Comparison of ENCODE assay signal across 24 mouse cellular contexts in the genomic region with DNA sequence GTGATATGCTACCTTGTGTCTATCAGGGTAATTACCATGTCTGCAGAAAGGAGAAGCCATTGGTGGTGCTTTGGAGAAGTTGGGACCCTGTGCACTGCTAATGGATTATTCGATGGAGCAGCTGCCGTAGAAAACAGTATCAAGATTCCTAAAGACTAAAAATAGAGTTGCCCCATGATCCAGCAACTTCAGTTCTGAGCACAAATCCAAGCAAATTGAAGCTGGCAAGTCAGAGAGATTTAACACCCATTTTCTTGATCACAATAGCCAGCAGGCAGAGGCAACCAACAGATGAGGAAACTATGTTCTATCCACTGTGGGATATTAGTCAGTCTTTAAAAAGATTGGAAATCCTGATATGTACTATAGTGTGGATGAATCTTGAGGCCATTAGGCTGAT. TPM values are rescaled to one million over a fixed set of nuclear protein-coding genes. Genes with fewer than 3 reads are reported as not detected.
DNase-seq lines count a peak whose midpoint lies in the region; TF ChIP-seq lines count a peak whose summit lies in the region.
"Had no signal": no experiment of that assay in that cellular context is flagged by ENCODE, and none has a peak within 500 bp of the region (broad histone marks: within the 10 kb centered on the region; RNA-seq: fewer than 3 reads in every experiment).

No protein-coding gene starts in this region.

- H3K4me3 ChIP-seq in lung, adult 2 months (replicated peaks; ENCODE audit: extremely low read depth, low read depth, low read length) = no peak overlapping the region
- H3K4me3 ChIP-seq in bone marrow macrophage, adult 2 months (ENCODE audit: insufficient read depth, low read length) = no peak overlapping the region
- H3K4me3 ChIP-seq in cerebellum, adult 2 months (replicated peaks; ENCODE audit: insufficient read depth, low read depth, low read length) = no peak overlapping the region
- H3K4me3 ChIP-seq: forebrain, embryonic 13.5 days; heart, embryonic 13.5 days; hindbrain, embryonic 13.5 days; left cerebral cortex, adult 2 months; liver, embryonic 12.5 days; midbrain, embryonic 10.5 days; midbrain, embryonic 15.5 days; neural tube, embryonic 15.5 days had no signal

- no peaks in the 10 kb centered on the region for H3K27me3 ChIP-seq in cerebellum, adult 2 months (ENCODE audit: control insufficient read depth, insufficient read depth, low read length)
- H3K27me3 ChIP-seq: forebrain, embryonic 13.5 days; heart, embryonic 13.5 days; hindbrain, embryonic 13.5 days; liver, embryonic 12.5 days; midbrain, embryonic 15.5 days; neural tube, embryonic 15.5 days had no signal

- DNase-seq in heart, postnatal 10 days = peak; percentile 28 to 53
- DNase-seq in heart, postnatal 14 days = no peak
- peak; percentile 29 for DNase-seq in lung, postnatal 14 days
- DNase-seq in lung, adult 2 months = no peak
- peak; percentile 44 for DNase-seq in MN1 (ENCODE audit: low spot score)
- DNase-seq in cerebellum, adult 2 months = no peak
- DNase-seq: adrenal gland, adult 2 months; adrenal gland, postnatal 36 days; cerebellum, adult 9-10 months; cerebellum, postnatal 36 days; kidney, postnatal 14 days; liver, postnatal 0 days; retina, postnatal 1 day; right cerebral cortex, postnatal 14 days; thymus, postnatal 4 days had no signal

- TF ChIP-seq POLR2A in lung, adult 2 months (IDR thresholded peaks at IDR 0.05; ENCODE audit: borderline replicate concordance, extremely low read depth, low read depth, low read length) = no peak
- TF ChIP-seq POLR2A in bone marrow macrophage, adult 2 months (IDR thresholded peaks at IDR 0.05; ENCODE audit: borderline replicate concordance, low read depth, low read length) = no peak
- TF ChIP-seq POLR2A in cerebellum, adult 2 months (IDR thresholded peaks at IDR 0.05; ENCODE audit: borderline replicate concordance, insufficient read depth, low read length) = no peak

- peaks cover 3% of the 10 kb centered on the region for H3K4me1 ChIP-seq in lung, adult 2 months (ENCODE audit: control insufficient read depth, insufficient read depth, low read length)
- peaks cover 49% of the 10 kb centered on the region for H3K4me1 ChIP-seq in bone marrow macrophage, adult 2 months (ENCODE audit: control insufficient read depth, insufficient read depth, low read length)
- peaks cover 3% of the 10 kb centered on the region; the same call in 1 of the 2 replicates for H3K4me1 ChIP-seq in cerebellum, adult 2 months (ENCODE audit: control insufficient read depth, insufficient read depth, low read length)
- H3K4me1 ChIP-seq: forebrain, embryonic 13.5 days; hindbrain, embryonic 13.5 days; liver, embryonic 12.5 days; midbrain, embryonic 10.5 days; midbrain, embryonic 15.5 days; neural tube, embryonic 15.5 days had no signal

- H3K27ac ChIP-seq in bone marrow macrophage, adult 2 months (ENCODE audit: insufficient read depth, low read depth, low read length) = peak overlapping the region; percentile 99
- no peak overlapping the region for H3K27ac ChIP-seq in cerebellum, adult 2 months (ENCODE audit: insufficient read depth, low read length)
- H3K27ac ChIP-seq: forebrain, embryonic 13.5 days; heart, embryonic 13.5 days; hindbrain, embryonic 13.5 days; left cerebral cortex, adult 2 months; liver, embryonic 12.5 days; midbrain, embryonic 10.5 days; midbrain, embryonic 15.5 days; neural tube, embryonic 15.5 days had no signal

- TF ChIP-seq CTCF in lung, adult 2 months (IDR thresholded peaks at IDR 0.05; ENCODE audit: insufficient read depth, low read length) = no peak
- TF ChIP-seq CTCF in bone marrow macrophage, adult 2 months (IDR thresholded peaks at IDR 0.05; ENCODE audit: low read depth, low read length) = no peak
- no peak for TF ChIP-seq CTCF in cerebellum, adult 2 months (IDR thresholded peaks at IDR 0.05; ENCODE audit: borderline replicate concordance, insufficient read depth, low read depth, low read length)

- intact Hi-C loops in heart, postnatal 10 days (cut with DNase I) = no loop called here
- intact Hi-C loops in heart, postnatal 14 days (cut with DNase I) = loop anchor here (10.0 kb wide), 1 partner anchor 151 kb away; no protein-coding TSS in a partner anchor

- WGBS in lung, adult 2 months = 68% methylated on average over 2 of the region's 2 CpGs
- 96% methylated on average over 2 of the region's 2 CpGs for WGBS in cerebellum, adult 2 months

RNA-seq across cellular contexts. Expression of gene Mitf, which starts 47.4 kb away (rescaled TPM):
- total RNA-seq in heart, postnatal 10 days (2021) = 10 to 100 TPM; 54.0 to 58.1 TPM
- 10 to 100 TPM; 55.8 to 60.7 TPM for total RNA-seq in heart, postnatal 14 days (2021)
- polyA plus RNA-seq in lung, adult 2 months (2012; rRNA removed) = 5.5 and 6.1 TPM in 2 replicates
- 48.4 and 52.1 TPM in 2 replicates for polyA plus RNA-seq in bone marrow macrophage, adult 2 months (2012; ENCODE audit: insufficient read depth, insufficient read length, missing spikeins)
- polyA plus RNA-seq in cerebellum, adult 2 months (2012; rRNA removed) = 9.5 and 10.2 TPM in 2 replicates

Comparison
In these comparisons a context has a peak if more than half of its experiments do, and no peak if none do; other contexts are left out.
1. DNase-seq: peak in heart, postnatal 10 days (2 of 2), lung, postnatal 14 days (single experiment) and MN1 (single experiment); none in heart, postnatal 14 days (0 of 2), lung, adult 2 months (single experiment) and cerebellum, adult 2 months (0 of 2).